Mouse (Mus musculus) liver, embryonic 13.5 days (tissue): ENCODE data around the gene Agap2. TPM values are rescaled to one million over a fixed set of nuclear protein-coding genes. Genes with fewer than 3 reads are reported as not detected.

ENCODE experiments used
- ATAC-seq: fragments of 200-750 bp; cut with Nextera tagmentation; 2 replicates; pipeline ENCODE4 v1.8.0; 2017; ENCODE audit warnings: low read depth, mild to moderate bottlenecking, moderate number of reproducible peaks, moderate library complexity
- DNase-seq: peaks from one replicate; pipeline ENCODE4 v3.0.0; 2022
- H3K27ac ChIP-seq: fragments of 300-500 bp; sonication (generic); 2 replicates; pipeline ENCODE4 v1.5.1; 2015; ENCODE audit warnings: moderate library complexity, mild to moderate bottlenecking, inconsistent platforms
- H3K27me3 ChIP-seq: fragments of 300-500 bp; sonication (generic); 2 replicates; pipeline ENCODE4 v1.6.1; 2015; ENCODE audit warnings: mild to moderate bottlenecking, inconsistent platforms
- H3K36me3 ChIP-seq: fragments of 300-500 bp; sonication (generic); 2 replicates; pipeline ENCODE4 v1.6.1; 2015; ENCODE audit warnings: mild to moderate bottlenecking, inconsistent platforms
- H3K4me1 ChIP-seq: fragments of 300-500 bp; sonication (generic); replicated peaks from 2 replicates; pipeline ENCODE4 v1.6.1; 2015; ENCODE audit warnings: inconsistent platforms
- H3K4me2 ChIP-seq: fragments of 300-500 bp; sonication (generic); 2 replicates; pipeline ENCODE4 v1.6.1; 2015; ENCODE audit warnings: inconsistent platforms, mild to moderate bottlenecking, moderate library complexity
- H3K4me3 ChIP-seq: fragments of 300-500 bp; sonication (generic); replicated peaks from 2 replicates; pipeline ENCODE4 v1.5.1; 2015; ENCODE audit warnings: mild to moderate bottlenecking, inconsistent platforms
- H3K9ac ChIP-seq: fragments of 300-500 bp; sonication (generic); 2 replicates; pipeline ENCODE4 v1.6.1; 2015; ENCODE audit warnings: mild to moderate bottlenecking, inconsistent platforms
- H3K9me3 ChIP-seq: fragments of 300-500 bp; sonication (generic); replicated peaks from 2 replicates; pipeline ENCODE4 v1.6.1; 2016; ENCODE audit warnings: inconsistent platforms
- WGBS: fragments of 180-500 bp; shearing (Covaris S2); methylation state at CpG from one replicate; pipeline ENCODE4 v1.1.7; 2015; ENCODE audit not compliant: insufficient replicate concordance; 5-methylcytosine and 5-hydroxymethylcytosine counted together
- polyA plus RNA-seq: library from polyadenylated mRNA; unstranded; fragments of >200 nt; fragmentation: Nextera tagmentation; extraction: Ambion mirVana; gene quantifications from 2 replicates; pipeline ENCODE4 v1.2.1, GENCODE M21; 2015

Gene Agap2
- polyA plus RNA-seq, 1 experiment from 2014 or later = 0.41 TPM

- Histone ChIP-seq H3K4me1 (peaks cover 14% of the 10 kb centered on the region), H3K4me3 (peak within 1 kb of the TSS; percentile 18; the same call in 1 of the 2 replicates), H3K36me3 (peaks cover 23% of the 10 kb centered on the region), H3K27ac (no peak within 1 kb of the TSS), H3K27me3 (peaks cover 57% of the 10 kb centered on the region), H3K4me2 (0 out of 2 replicates have a peak within 1 kb of the TSS, but pooled peaks have one; percentile 26), H3K9me3 (no peaks in the 10 kb centered on the region), H3K9ac (no peak within 1 kb of the TSS)
- WGBS = 34% methylated on average over 5 of the region's 5 CpGs
- DNase-seq (no peak), ATAC-seq (no peak)
Observed at GRCm38 (mm10) chr10:127047954-127048353, 27.1 kb upstream of the Agap2 start, which contains the start of gene Cyp27b1. Gene Cyp27b1, plus strand, starts transcription at chr10:127048250.

DNA sequence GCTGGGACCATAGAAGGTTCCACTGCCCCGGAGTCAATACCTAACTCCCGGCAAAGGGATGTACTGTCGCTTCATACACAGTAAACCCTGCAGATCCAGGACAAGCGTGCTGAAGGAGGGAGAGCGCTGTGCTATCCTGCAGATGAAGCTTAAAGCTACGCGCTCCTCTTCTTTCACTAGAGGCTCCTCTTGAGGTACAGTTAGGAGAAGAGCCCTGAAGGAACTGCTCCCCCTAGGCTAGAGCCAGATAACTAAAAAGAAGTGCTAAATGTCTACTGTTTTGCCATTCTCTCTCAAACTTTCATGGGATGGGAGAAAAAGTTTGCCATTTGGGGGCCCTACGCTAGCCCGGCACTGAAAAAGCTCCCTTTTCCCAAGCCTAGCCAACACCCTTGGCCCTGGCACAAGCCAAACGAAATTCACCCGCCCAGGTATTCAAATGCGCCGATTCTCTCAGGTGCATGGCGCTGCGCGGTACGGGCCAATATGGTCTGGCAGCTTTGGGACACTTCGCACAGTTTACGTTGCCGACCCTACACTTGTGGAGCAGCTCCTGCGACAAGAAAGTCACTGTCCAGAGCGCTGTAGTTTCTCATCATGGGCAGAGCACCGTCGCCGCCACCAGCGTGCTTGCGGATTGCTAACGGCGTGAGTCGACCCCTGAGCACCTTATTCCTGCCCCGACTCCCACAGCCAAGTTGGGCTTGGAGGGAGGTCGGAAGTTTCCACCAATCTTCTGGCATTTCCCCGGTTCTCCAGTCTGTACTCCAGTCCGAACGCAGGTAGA lies 26.3 kb upstream of the Agap2 start:
- ATAC-seq (no peak), DNase-seq (no peak)
- Histone ChIP-seq H3K27ac (no peak overlapping the region), H3K4me2 (peak overlapping the region; percentile 26; the same call in 1 of the 2 replicates), H3K27me3 (peaks cover 65% of the 10 kb centered on the region), H3K4me3 (peak overlapping the region; percentile 18; the same call in 1 of the 2 replicates), H3K9me3 (no peaks in the 10 kb centered on the region), H3K4me1 (peaks cover 10% of the 10 kb centered on the region), H3K36me3 (peaks cover 15% of the 10 kb centered on the region), H3K9ac (no peak overlapping the region)
- WGBS = 8% methylated on average over 35 of the region's 35 CpGs

DNA sequence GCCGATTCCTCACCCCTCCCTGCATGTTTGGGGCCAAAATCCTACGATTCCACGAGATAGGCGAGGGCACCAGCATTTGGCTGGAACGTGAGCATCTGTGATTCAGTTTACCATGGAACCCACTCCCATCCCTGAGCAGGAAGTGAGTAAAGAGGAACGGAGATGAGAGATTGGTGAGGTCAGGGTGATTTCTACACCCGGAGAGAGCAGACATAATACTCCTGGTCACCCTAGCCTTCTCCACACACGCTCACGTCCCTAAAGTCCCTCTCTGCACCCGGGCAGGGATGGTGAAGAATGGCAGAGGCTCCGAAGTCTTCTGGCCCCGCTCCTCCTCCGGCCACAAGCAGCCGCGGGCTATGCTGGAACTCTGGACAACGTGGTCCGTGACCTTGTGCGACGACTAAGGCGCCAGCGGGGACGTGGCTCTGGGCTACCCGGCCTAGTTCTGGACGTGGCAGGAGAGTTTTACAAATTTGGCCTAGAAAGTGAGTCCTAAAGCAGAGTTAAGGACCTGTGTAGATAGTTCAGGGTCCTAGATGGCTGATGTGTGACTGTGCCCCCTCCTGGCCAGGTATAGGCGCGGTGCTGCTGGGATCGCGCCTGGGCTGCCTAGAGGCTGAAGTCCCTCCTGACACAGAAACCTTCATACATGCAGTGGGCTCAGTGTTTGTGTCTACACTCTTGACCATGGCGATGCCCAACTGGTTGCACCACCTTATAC lies 25.5 kb upstream of the Agap2 start:
- peaks cover 11% of the 10 kb centered on the region for H3K36me3 ChIP-seq
- DNase-seq = no peak
- 4% methylated on average over 29 of the region's 29 CpGs for WGBS
- no peaks in the 10 kb centered on the region for H3K9me3 ChIP-seq
- H3K27ac ChIP-seq = no peak overlapping the region
- peaks cover 73% of the 10 kb centered on the region for H3K27me3 ChIP-seq
- H3K4me3 ChIP-seq = peak overlapping the region; percentile 18
- peak overlapping the region; percentile 26 for H3K4me2 ChIP-seq
- peak; percentile 27; the same call in 1 of the 2 replicates for ATAC-seq
- H3K4me1 ChIP-seq = peaks cover 10% of the 10 kb centered on the region
- no peak overlapping the region for H3K9ac ChIP-seq

GRCm38 (mm10) chr10:127050119-127050474 lies 25.0 kb upstream of the Agap2 start:
- DNase-seq (no peak), ATAC-seq (peak; percentile 16; the same call in 1 of the 2 replicates)
- Histone ChIP-seq H3K4me2 (no peak overlapping the region), H3K36me3 (peaks cover 5% of the 10 kb centered on the region), H3K9me3 (no peaks in the 10 kb centered on the region), H3K4me3 (no peak overlapping the region), H3K27ac (no peak overlapping the region), H3K4me1 (peaks cover 10% of the 10 kb centered on the region), H3K9ac (no peak overlapping the region), H3K27me3 (peaks cover 78% of the 10 kb centered on the region)
- 9% methylated on average over 10 of the region's 10 CpGs for WGBS

DNA sequence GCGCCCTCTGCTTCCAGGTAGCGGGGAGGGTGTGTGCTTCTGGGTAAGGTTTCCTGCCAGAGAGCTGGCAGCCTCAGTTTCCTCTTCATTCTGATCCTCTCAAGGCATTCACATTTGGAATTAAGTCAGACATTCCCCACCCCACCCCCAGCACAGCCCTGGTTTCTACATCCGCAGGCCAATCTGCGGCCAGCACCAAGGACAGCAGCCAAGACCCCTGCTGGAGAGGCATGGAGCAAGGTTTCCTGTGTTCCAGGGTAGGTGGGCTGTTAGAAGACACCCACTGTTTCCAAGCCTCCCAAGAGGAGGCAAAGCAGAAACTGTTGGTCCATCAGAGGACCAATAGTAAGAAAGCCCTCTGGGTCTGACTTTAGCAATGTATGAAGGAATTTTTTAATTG lies 20.4 kb upstream of the Agap2 start:
- Histone ChIP-seq H3K9ac (no peak overlapping the region), H3K27ac (no peak overlapping the region), H3K9me3 (no peaks in the 10 kb centered on the region), H3K4me3 (no peak overlapping the region), H3K4me1 (peaks cover 17% of the 10 kb centered on the region), H3K36me3 (no peaks in the 10 kb centered on the region), H3K27me3 (peaks cover 99% of the 10 kb centered on the region), H3K4me2 (no peak overlapping the region)
- DNase-seq (no peak), ATAC-seq (no peak)
- 45% methylated on average over 4 of the region's 4 CpGs for WGBS

GRCm38 (mm10) chr10:127055406-127055805 lies 19.7 kb upstream of the Agap2 start:
- Histone ChIP-seq H3K9ac (no peak overlapping the region), H3K27ac (no peak overlapping the region), H3K9me3 (no peaks in the 10 kb centered on the region), H3K27me3 (peaks cover 99% of the 10 kb centered on the region), H3K36me3 (no peaks in the 10 kb centered on the region), H3K4me3 (no peak overlapping the region), H3K4me2 (no peak overlapping the region), H3K4me1 (peaks cover 20% of the 10 kb centered on the region)
- 40% methylated on average over 8 of the region's 8 CpGs for WGBS
- DNase-seq = no peak
- no peak for ATAC-seq

DNA sequence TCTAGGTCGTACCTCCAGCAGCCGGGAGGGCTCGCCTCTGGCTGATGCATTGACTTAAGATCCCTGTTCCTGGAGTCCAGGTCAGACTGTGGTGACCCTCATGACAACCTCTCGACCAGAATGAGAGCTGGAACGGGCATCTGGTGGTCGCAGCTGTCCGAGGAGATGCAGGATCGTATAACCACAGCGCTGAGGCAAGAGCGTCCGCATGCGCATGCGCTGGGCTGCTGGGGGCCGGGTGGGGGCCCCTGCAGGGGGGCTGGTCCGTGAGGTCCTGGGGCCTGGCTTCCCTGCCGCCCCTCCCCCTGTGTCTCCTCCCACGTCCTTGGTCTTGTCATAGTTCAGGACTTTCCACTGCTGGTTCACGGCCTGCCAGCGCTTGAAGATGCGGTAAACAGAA lies 18.6 kb upstream of the Agap2 start:
- no peak overlapping the region for H3K4me2 ChIP-seq
- peaks cover 99% of the 10 kb centered on the region for H3K27me3 ChIP-seq
- H3K4me3 ChIP-seq = no peak overlapping the region
- H3K36me3 ChIP-seq = no peaks in the 10 kb centered on the region
- no peak overlapping the region for H3K27ac ChIP-seq
- ATAC-seq = no peak
- H3K9me3 ChIP-seq = no peaks in the 10 kb centered on the region
- peaks cover 23% of the 10 kb centered on the region for H3K4me1 ChIP-seq
- no peak overlapping the region for H3K9ac ChIP-seq
- 73% methylated on average over 20 of the region's 20 CpGs for WGBS
- no peak for DNase-seq

GRCm38 (mm10) chr10:127058161-127058560 lies 16.9 kb upstream of the Agap2 start:
- 2% methylated on average over 9 of the region's 9 CpGs for WGBS
- no peak for ATAC-seq
- peak; percentile 64 for DNase-seq
- H3K9ac ChIP-seq = no peak overlapping the region
- H3K4me1 ChIP-seq = peaks cover 32% of the 10 kb centered on the region
- H3K36me3 ChIP-seq = no peaks in the 10 kb centered on the region
- H3K4me2 ChIP-seq = 0 out of 2 replicates have a peak overlapping the region, but pooled peaks have one; percentile 89
- H3K9me3 ChIP-seq = no peaks in the 10 kb centered on the region
- no peak overlapping the region for H3K27ac ChIP-seq
- 0 out of 2 replicates have a peak overlapping the region, but pooled peaks have one; percentile 67 for H3K4me3 ChIP-seq
- H3K27me3 ChIP-seq = peaks cover 95% of the 10 kb centered on the region

- H3K9ac ChIP-seq = no peak overlapping the region
- H3K4me1 ChIP-seq = peaks cover 36% of the 10 kb centered on the region
- WGBS = 12% methylated on average over 8 of the region's 8 CpGs
- peak overlapping the region; percentile 67 for H3K4me3 ChIP-seq
- no peak overlapping the region for H3K27ac ChIP-seq
- H3K4me2 ChIP-seq = peak overlapping the region; percentile 89
- no peak for ATAC-seq
- peaks cover 90% of the 10 kb centered on the region for H3K27me3 ChIP-seq
- no peak for DNase-seq
- H3K36me3 ChIP-seq = no peaks in the 10 kb centered on the region
- H3K9me3 ChIP-seq = no peaks in the 10 kb centered on the region
Observed at GRCm38 (mm10) chr10:127058708-127059107, 16.4 kb upstream of the Agap2 start.

DNA sequence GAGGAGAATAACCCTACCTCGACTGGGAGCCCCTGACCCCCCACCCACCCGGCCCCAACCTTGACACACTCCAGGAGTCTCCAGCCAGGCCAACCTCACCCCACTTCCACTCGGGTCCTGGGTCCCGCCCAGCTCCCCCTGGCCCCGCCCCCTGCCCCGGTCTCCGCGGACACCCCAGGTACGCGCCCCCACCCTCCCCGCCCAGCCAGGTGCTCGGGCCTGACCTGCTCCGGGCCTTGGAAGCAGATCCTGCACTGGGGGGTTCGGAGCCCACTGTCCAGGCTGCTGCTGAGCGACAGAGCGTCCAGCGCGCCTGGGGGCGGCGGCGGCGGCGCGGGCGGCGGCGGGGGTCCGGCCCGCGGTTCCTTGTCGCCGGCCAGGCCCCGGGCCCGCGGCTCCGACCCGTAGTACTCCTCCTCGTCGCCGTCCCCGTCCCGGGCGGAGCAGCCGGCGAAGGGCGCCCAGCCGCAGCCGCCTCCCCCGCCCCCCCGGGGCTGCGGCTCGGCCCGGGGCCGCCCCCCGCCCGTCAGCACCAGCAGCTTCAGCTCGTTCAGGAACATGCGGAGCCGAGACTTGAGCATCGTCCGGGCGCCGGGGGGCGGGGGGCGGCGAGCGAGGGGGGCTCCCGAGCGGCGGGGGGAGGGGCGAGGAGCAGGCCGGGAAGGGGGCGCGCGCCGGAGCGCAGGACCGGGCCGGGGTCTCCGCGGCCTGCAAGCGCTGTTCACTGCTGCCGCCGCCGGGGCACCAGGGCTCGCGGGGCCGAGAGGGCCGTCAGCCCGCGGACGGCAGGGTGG lies 15.7 kb upstream of the Agap2 start:
- Histone ChIP-seq H3K4me2 (peak overlapping the region; percentile 89), H3K4me3 (peak overlapping the region; percentile 67), H3K27me3 (peaks cover 83% of the 10 kb centered on the region), H3K36me3 (no peaks in the 10 kb centered on the region; the same call in 1 of the 2 replicates), H3K27ac (no peak overlapping the region), H3K4me1 (peaks cover 42% of the 10 kb centered on the region), H3K9ac (peak overlapping the region; percentile 63), H3K9me3 (no peaks in the 10 kb centered on the region)
- WGBS = 2% methylated on average over 55 of the region's 92 CpGs
- DNase-seq (no peak), ATAC-seq (no peak)
